Mouse (Mus musculus) forelimb bud, embryonic 11.5 days (tissue): Measurements from ENCODE around the gene Rgs16.

Experiments used
- DNase-seq: peaks from one replicate; pipeline ENCODE4 v3.0.0-alpha.2; 2012; ENCODE audit warnings: low read depth, low spot score

The Rgs16 gene

DNA sequence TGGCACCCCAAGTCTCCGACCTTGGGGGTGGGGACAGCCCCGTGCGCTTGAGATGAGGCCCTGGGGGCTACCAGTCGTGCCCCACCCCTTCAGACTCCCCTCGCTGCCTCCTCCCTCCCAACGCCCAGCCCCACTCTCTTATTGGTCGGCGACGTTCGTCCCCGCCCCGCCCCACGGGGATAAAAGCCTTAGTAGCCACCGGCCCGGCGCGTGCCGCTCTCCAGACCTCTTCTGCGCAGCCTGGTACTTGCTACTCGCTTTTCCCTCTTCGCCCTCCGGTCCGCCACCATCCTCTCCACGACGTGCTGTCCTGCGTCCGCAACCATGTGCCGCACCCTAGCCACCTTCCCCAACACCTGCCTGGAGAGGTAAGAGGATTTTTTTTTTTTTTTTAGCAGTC, at the start of gene Rgs16:
TSS of gene Rgs16 (plus strand) at position 205 of the 400 bp plus-strand sequence.
- peak; percentile 73 for DNase-seq

DNA sequence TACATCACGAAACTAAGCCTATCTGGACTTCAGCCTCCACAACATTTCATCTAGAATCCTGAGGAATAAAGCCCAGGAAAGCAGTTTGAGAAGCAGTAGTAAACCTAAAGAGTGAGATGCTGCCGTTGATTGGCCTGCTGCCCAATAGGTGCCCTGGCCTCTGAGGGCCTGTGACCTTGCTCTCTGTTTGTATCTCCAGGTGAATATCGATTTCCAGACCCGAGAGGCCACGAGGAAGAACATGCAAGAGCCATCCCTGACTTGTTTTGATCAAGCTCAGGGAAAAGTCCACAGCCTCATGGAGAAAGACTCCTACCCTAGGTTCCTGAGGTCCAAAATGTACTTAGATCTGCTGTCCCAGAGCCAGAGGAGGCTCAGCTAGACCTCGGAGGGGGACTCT, 47.6 kb upstream of the Rgs16 start:
- no peak for DNase-seq

GRCm38 (mm10) chr1:153694372-153695120, 45.6 kb upstream of the Rgs16 start:
- no peak for DNase-seq

DNA sequence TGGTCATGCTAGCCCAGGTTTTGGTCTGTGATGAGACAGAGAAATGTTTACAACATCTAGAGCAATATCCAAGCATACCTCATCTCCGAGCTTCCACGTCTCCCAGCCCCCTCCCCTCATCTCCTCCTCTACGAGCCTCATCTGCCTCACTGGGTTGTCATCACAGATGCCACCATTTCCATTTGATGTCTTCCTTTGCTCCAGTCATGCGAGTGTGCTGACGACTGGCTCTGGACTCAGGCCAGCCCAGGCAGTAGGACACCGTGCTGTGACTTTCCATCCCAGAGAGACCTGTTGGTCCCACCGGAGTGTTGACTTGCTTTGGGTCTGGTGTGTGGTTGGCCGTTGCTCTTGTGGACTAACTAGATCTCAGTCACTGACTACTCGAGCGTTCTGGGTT, 44.8 kb upstream of the Rgs16 start:
- no peak for DNase-seq

DNA sequence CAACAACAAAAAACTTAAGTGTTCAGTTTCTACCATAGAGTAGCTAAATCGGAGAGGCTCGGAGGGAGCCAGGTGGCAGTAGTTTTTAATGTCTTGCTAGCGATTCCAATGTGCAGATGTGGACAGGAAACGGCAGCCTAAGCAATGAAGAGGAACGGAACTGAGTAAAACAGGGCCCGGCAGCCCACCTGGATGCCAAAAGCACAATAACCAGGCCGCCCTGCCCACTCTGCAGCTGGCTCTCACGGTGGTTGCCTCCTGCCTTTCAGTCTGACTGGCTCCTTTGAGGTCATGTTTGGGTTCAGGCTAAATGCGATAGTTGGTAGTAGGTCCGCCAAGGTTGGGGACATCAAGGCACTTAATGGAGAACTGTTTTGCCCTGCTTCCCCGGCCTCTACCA, 44.1 kb upstream of the Rgs16 start:
- no peak for DNase-seq

DNA sequence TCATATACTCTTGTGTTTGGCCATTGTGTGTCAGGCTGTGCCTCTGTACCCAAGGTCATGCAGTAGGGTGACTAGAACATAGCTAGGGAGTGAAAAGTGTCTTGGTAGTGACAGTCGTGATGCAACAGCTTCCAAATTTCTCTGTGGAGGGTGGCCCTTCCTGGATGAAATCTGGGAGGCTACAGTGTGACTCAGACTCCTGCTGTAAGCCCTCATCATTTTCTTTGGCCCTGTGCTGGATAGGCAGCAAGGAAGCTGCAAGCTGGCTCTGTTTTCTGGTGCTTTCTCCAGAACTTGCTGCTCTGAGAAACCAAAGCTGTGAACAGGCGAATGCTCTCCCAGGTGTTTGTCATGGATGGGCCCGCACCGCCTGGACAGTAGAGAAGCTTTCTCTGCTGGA, 43.6 kb upstream of the Rgs16 start:
- no peak for DNase-seq

DNA sequence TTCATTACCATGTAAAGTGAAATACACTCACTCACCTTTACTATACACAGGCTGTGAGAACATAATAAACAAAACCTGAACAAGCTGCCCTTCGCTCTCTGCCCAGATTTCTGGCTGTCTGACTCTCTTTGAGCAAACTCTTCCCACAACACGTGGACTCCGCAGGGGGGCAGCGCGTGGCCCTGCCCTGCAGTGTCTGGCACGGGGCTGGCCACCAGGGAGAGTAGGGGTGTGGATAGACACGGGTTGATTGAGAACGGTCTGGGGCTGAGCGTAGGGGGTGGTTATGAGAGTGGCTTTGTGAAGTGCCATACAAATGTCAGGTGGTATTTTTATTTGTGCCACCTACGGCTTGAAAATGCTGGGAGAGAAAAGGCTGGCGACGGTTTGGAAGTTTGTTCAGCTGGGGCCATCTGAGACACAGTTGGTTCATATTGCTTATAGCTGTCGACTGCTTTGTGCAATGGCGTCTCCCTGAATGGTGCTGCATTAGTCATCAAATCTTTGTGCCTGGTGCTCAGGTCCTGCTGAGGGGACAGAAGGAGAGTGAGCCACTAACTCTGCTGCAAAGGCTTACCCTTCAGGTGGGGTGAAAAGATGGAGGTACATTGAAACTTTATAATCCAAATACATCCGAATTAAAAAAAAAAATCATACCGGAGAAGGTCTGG, 42.4 kb upstream of the Rgs16 start:
- DNase-seq, result no peak

DNA sequence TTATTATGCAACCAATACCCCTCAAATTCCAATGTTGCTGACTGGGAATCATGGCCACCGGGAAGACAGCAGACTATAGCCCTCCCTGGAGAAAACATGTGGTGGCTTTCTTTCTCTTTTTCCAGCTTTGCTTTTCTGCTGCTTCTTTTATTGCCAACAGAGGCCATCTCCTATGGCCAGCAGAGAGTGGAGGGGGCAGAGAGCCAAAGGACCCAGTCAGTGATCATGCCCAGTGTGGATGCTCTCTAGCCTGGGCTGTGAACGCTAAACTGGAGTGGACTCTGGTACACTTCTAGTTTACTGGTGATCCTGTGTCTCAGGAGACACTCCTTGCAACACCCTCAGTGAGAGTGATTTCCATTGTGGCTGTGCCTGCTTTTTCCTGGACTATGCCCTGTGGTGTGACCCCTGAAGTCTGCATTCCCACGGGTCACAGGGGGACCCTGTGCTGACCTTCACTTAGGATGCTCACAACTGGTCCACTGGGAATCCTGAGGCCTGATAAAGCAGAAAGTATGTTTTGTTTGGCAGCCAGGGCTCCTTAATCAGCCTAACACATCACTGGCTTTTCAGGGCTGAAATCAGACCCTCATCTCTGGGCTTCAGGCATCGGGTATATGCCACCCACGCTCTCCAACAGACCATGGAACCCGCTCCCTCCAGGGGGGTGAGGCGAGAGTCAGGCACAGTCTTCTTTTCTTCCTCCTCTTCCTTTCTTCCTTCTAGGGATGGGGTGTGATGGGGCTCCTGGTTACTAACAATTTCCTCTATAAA, 41.7 kb upstream of the Rgs16 start:
- DNase-seq, result no peak

DNA sequence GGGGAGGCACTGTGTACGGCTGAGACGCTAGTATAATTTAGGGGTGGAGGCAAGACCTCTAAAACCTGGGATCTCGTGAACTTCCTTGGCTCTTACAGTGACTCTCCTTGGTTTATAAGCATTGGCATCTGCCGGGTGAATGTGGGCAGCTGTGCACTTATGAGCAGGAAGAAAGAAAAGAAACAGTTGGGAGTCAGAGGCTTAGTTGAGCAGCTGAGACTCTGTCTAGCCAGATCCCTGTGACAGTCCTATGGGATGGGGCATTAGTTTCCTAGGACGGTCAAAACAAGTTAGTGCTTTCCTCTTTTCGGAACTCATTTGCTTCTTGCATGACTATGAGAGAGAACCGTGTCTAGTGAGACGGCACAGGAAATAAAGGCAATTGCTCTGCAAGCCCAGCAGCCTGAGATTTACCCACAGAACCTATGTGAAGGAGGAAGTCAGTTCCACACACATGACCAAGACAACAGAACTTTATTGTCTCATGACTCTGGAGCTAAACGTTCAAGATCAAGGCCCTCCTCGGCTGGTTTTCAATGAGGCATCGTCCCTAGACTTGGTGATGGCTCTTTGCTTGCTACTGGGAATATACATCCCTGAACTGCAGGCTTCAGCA, 39.6 kb upstream of the Rgs16 start:
- no peak for DNase-seq

GRCm38 (mm10) chr1:153701461-153701860, 38.7 kb upstream of the Rgs16 start:
- DNase-seq, result no peak

DNA sequence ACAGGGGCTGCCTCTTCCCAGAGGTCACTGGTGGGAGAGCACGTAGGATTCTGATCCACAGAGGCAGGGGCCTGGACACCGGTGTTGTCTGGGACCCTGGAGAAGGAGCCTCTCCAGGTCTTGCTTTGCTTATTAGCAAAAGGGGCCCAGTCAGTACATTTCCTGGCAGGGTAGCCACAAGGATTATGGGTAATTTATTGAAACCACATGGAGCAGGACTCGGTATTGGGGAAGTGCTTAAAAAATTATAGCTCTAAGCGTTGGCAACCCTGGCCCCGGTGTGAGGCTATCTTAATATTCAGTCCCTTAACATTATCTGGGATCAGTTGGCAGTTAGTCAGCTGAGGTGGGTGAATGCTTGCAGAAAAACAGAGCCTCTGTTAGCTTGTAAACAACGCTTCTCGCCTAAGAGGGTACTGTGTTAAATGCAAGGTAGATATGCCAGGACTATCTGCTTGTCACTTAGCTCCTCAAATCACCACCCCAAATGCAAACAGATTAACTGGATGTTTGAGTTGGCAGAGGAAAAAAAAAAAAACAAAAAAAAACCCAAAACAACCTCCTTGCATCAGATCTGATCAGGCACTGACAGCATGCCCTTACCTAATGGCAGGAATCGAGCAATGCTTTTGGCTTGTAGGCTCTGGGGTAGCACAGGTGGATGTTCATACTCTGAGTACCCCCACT, 37.8 kb upstream of the Rgs16 start:
- DNase-seq, result no peak

DNA sequence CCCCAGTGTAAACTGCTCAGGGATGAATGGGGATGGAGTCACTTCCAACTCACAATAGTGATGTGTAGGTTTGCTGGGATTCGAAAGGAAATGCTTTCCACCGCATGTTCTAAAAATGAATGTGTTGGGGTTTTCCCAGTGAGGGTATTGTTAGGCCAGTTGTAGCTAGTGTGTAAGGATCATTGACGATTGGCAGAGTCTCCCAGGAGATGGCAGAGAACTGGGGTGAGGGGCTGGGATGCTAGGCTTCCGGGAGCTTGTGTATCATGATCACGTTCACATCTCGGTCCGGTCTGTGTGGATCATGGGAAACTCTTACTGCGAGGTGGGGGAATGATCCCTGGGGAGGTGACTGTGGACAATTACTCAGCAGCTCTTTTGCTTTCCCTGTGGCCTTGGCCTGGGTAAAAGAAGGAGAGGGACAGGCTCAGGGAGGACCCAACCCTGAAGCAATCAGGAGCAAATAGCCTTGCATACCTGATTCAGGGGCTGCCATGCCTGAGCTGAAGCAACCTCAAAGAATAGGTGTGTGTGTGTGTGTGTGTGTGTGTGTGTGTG, 37.2 kb upstream of the Rgs16 start:
- DNase-seq, result no peak

DNA sequence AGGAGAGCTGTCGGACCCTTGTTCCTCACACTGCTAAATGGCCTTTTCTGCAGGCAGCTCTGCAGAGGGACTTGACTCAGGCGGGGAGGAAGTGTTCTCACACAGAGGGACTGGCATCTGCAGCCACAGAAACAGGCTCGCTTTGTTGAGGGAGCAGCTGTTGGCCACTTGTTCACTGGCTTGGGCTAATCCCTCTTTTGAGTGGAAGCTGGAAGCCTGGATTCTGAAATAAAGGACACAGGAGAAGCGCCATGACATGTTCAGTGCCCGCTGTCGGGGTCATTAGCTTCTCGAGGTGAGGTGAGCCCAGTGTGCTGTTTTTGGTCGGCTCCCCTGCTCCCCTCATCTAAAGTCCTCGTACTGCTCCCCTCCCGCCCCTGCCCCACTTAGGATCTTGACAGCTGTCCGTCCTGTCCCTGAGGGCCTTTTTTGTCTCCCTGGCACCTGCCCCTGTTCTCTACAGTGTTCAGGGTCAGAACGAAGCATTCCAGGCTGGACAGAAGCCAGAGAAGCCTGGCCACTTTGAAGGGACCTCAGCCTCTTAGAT, 36.6 kb upstream of the Rgs16 start:
- DNase-seq, result peak; percentile 56

DNA sequence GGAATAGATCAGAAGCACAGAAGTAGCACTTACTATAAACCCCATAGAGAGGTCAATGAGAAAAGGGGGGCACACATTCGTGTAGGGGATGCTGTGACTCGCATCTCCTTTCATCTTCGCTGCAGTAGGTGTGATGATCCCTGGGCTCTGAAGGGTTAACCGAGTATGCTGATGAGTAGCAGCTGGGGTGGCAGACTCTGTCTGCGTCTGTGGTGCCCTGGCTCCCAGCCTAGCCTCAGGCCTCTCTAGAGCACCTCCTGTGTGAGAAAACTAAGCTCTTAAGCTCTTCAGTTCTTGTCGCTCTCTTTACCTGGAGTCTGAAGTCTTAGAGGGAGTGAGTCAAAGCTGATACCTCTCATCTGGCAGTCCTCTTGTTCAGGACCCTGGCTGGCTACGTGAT, 36.0 kb upstream of the Rgs16 start:
- DNase-seq, result no peak

- no peak for DNase-seq
Measured at GRCm38 (mm10) chr1:153704996-153705395, 35.2 kb upstream of the Rgs16 start.

DNA sequence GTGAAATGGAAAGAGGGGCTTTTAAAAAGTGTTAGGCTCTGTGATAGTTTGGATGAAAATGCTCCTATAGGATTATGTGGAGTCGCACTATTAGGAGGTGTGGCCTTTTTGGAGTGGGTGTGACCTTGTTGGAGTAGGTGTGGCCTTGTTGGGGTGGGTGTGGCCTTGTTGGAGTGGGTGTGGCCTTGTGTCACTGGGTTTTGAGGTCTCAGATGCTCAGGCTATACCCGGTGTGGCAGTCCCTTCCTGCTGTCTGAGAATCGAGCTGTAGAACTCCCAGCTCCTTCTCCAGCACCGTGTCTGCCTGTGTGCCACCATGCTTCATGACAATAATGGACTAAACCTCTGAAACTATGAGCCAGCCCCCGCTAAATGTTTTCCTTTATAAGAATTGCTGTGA, 31.5 kb upstream of the Rgs16 start:
- no peak for DNase-seq

GRCm38 (mm10) chr1:153709451-153709850, 30.7 kb upstream of the Rgs16 start:
- no peak for DNase-seq

DNA sequence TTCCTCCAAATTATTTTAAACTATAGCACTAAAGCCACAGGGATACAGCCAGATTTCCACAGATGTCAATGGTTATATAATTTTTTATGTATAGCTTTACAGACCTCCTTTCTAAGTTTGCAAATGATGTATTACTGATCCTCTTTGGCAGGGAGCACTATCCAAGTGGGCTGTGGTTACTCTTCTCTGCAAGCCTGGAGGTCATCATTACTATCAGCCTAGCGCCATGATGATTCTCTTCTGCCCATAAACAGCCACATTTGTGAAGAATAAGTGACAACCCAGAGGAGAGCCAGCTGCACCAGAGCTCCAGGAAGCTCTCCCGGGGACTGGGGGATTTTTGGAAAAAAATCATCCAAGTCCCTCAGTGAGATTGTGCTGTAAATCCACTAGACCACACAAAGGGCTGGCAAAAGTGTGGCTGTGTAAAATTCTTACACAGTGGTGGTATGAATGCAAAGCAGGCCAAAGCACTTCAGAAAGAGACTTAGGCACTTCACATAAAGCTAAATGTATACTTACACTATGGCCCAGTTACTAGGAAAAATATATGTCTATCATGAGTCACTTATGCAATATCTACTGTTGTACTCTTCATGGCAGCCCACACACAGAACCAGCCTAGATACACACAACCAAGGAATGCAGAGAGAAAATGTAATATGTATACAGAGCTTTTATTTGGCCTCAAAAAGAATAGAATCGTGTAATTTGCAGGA, 28.4 kb upstream of the Rgs16 start:
- no peak for DNase-seq

DNA sequence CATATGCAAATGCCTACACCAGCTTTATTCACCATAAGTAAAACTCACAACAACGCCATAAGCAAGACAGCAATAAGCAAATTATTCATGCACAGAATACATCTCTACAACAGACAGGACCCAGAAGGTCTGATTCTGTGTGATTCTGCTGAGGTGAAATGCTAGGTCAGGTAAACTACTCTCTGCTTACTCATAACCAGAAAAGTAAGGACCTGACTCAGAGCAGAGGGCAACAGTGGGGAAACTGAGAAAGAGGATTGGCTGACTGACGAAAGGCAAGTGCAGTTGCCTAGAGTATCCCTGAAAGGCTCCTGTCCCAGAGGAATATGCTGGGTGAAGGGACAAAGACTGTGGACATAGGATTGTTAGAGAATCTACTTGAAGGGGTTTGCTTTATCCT, 27.5 kb upstream of the Rgs16 start:
- no peak for DNase-seq

- DNase-seq, result no peak
Measured at GRCm38 (mm10) chr1:153717990-153718389, 22.2 kb upstream of the Rgs16 start.
